Mouse (Mus musculus) G1E (cell line): Measurements from ENCODE around the gene Ankrd55. TPM values are rescaled to one million over a fixed set of nuclear protein-coding genes. Genes with fewer than 3 reads are reported as not detected.

Source experiments
- ATAC-seq: 2 replicates; pipeline ENCODE4 v1.8.0; 2016; ENCODE audit warnings: mild to moderate bottlenecking; ENCODE audit not compliant: insufficient number of reproducible peaks, poor library complexity, low FRiP score, severe bottlenecking; ENCODE audit errors: extremely low read depth
- DNase-seq: peaks from one replicate; pipeline ENCODE4 v3.0.0; 2012; ENCODE audit warnings: low spot score
- H3K27me3 ChIP-seq: 2 replicates; pipeline ENCODE4 v1.6.1; 2012; ENCODE audit warnings: mild to moderate bottlenecking, low read length, inconsistent platforms; ENCODE audit not compliant: insufficient read depth
- H3K36me3 ChIP-seq: replicated peaks from 2 replicates; pipeline ENCODE3; 2012; ENCODE audit warnings: mild to moderate bottlenecking, inconsistent platforms
- H3K4me1 ChIP-seq: 2 replicates; pipeline ENCODE4 v1.6.1; 2012; ENCODE audit warnings: low read depth, low read length, inconsistent platforms, mixed read lengths; ENCODE audit not compliant: insufficient read depth
- H3K4me3 ChIP-seq: 2 replicates; pipeline ENCODE4 v1.5.1; 2012; ENCODE audit warnings: low read depth, mild to moderate bottlenecking, inconsistent platforms, low read length, moderate library complexity, mixed read lengths
- H3K9me3 ChIP-seq: replicated peaks from 2 replicates; pipeline ENCODE4 v1.6.1; 2012; ENCODE audit warnings: inconsistent platforms
- CTCF ChIP-seq: IDR thresholded peaks from 2 replicates; pipeline ENCODE4 v1.5.1; 2012; ENCODE audit warnings: low read depth, low read length, inconsistent platforms, mixed read lengths
- GATA1 ChIP-seq: IDR thresholded peaks from 2 replicates; pipeline ENCODE4 v1.6.1; 2012; ENCODE audit warnings: borderline replicate concordance, low read length, inconsistent platforms, mixed read lengths
- GATA2 ChIP-seq: IDR thresholded peaks from 2 replicates; pipeline ENCODE4 v1.6.1; 2012; ENCODE audit warnings: low read depth, low read length, inconsistent platforms, borderline replicate concordance
- POLR2AphosphoS5 ChIP-seq: IDR thresholded peaks from 2 replicates; pipeline ENCODE4 v1.6.1; 2012; ENCODE audit warnings: low read depth, low read length, inconsistent platforms; ENCODE audit not compliant: insufficient replicate concordance
- TAL1 ChIP-seq: conservative IDR thresholded peaks from 2 replicates; pipeline ENCODE4 v1.6.1; 2012; ENCODE audit warnings: low read depth, low read length, inconsistent platforms, mixed read lengths
- polyA plus RNA-seq: library from polyadenylated mRNA; stranded (reverse); fragments of >175 nt; gene quantifications from 2 replicates; pipeline ENCODE4 v1.2.3, GENCODE M21; 2012
- total RNA-seq, 2 experiments: library from RNA; stranded (forward) in 1 of 2; stranded (reverse) in 1 of 2; fragments of 200-1000 nt in 1 of 2; fragments of >200 nt in 1 of 2; fragmentation: Nextera tagmentation in 1 of 2; gene quantifications; 2 replicates each; pipeline ENCODE4 v1.2.3; 2014 to 2017

Gene Ankrd55
- total and polyA plus RNA-seq, 3 experiments = 0.11 TPM; not detected in 2

DNA sequence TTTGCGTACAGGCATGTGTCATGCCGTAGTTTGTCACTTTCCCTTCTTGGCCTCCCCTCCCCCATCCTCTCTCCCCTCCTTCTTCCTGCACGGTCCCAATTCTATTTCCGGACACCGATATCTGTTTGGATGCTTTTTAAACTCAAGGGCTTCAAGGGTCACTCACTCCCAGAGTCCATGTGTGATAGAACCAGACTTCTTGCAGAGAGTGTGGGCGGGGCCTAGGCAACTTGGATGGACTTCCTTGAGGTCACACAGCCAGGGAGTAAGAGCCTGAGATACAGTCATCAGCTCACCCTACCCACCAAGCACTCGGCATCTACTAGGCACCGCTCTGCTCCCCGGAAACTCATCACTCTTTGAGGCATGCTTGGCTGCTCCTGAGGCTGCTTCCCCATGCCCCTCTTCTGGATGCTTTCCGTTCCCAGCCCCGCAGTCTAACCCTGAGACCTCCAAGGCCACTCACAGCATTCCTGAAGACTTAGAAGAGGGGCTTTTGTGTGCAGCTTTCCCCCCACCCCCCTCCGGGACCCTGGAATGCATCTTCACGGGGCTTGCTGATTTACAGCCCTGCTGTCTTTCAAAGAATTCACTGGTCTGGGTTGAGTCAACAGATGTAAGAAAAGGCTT is 35.1 kb upstream of the Ankrd55 start:
- no peak for TF ChIP-seq POLR2AphosphoS5
- TF ChIP-seq GATA2 = no peak
- H3K4me3 ChIP-seq = no peak overlapping the region
- ATAC-seq = no peak

DNA sequence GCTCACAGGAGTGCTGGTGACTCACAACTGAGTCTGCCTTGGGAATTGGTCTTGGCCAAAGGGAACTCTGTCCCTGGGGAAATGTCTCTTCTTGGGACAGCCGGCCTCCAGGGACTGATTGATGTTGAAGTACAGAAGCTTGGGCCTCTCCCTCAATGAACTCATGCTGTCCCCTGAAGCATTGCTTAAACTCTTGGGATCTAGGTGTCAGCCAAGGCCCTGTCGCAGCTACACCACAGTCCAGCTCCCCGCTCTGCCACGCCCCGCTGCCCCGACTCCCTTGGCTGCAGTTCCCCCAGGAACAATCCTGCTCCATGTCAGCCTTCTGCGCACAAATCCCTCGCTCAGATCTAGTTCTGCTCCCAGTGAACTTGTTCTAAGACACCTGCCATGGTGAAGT is 34.1 kb upstream of the Ankrd55 start:
- no peak for TF ChIP-seq CTCF
- TF ChIP-seq TAL1 = no peak
- DNase-seq = no peak
- peaks cover 2% of the 10 kb centered on the region for H3K27me3 ChIP-seq
- H3K4me1 ChIP-seq = no peaks in the 10 kb centered on the region
- peaks cover 4% of the 10 kb centered on the region for H3K9me3 ChIP-seq
- H3K36me3 ChIP-seq = no peaks in the 10 kb centered on the region
- no peak for ATAC-seq
- H3K4me3 ChIP-seq = no peak overlapping the region

More for the DNA sequence above, 35.1 kb upstream of the Ankrd55 start:
- no peaks in the 10 kb centered on the region for H3K4me1 ChIP-seq
- peaks cover 5% of the 10 kb centered on the region for H3K9me3 ChIP-seq
- peaks cover 2% of the 10 kb centered on the region for H3K27me3 ChIP-seq
- no peak for DNase-seq
- H3K36me3 ChIP-seq = no peaks in the 10 kb centered on the region

DNA sequence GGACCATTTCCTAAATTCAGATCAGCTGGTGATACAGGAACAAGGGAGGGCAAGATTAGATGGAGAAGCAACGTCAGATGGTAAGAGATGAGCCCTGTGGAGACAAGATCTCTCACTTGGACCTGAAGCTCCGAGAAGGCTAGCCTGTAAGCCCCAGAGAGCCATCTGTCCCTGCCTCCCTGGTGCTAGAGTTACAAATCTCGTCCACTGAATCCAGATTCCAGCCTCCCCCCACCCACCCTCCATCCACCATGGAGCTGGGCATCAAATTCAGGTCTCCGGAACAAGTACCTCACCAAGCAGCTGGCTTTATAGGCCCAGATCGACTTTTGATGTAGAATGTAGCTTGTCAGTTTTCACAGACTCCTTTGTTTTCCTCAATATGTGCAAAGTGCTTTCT is 32.4 kb upstream of the Ankrd55 start:
- no peak for TF ChIP-seq GATA1
- TF ChIP-seq TAL1 = no peak
- no peak for TF ChIP-seq POLR2AphosphoS5
- no peak for TF ChIP-seq GATA2
- TF ChIP-seq CTCF = no peak
- ATAC-seq (no peak), DNase-seq (no peak)
- Histone ChIP-seq H3K36me3 (no peaks in the 10 kb centered on the region), H3K4me3 (no peak overlapping the region), H3K4me1 (no peaks in the 10 kb centered on the region), H3K27me3 (peaks cover 2% of the 10 kb centered on the region), H3K9me3 (no peaks in the 10 kb centered on the region)

DNA sequence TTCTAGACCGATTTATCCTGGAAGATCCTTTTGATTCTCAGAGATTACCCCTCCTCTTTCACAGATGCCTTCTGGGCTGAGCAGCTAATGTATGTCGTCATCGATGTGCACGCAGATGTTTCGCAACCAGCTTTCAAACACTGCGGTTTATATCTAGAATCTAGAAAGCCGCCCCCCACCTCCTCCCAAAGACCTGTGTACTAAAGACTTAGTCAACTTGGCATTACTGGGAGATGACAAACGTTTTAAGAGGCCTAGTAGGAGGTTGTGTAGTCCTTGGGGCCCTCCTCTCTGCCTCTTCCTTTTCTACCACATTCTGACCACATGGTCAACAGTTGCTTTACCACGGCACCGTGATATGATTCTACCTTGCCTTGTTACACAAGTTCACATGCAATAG is 29.8 kb upstream of the Ankrd55 start:
- Histone ChIP-seq H3K36me3 (no peaks in the 10 kb centered on the region), H3K9me3 (no peaks in the 10 kb centered on the region), H3K4me1 (no peaks in the 10 kb centered on the region), H3K27me3 (peaks cover 2% of the 10 kb centered on the region), H3K4me3 (no peak overlapping the region)
- DNase-seq (no peak), ATAC-seq (no peak)
- TF ChIP-seq GATA1 = no peak
- TF ChIP-seq TAL1 = no peak
- no peak for TF ChIP-seq POLR2AphosphoS5
- no peak for TF ChIP-seq GATA2
- TF ChIP-seq CTCF = no peak

DNA sequence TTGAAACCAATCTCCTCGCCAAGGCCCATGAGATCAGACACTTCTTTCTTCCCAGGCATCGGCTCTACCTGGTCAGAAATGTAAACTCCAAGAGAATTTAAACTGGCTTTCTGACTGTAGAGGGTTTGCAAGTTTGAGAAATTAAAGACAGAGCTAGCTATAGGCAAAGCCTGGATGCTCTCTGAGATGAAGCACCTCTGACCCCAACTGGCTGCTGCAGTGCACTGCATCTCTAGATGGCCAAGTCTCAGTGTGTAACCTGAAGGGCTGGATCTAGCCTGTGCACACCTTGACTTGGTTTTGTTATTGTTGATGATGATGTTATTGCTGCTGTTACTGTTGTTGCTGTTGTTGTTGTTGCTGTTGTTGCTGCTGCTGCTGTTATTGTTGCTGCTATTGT is 28.9 kb upstream of the Ankrd55 start:
- H3K9me3 ChIP-seq = no peaks in the 10 kb centered on the region
- no peaks in the 10 kb centered on the region for H3K4me1 ChIP-seq
- no peak overlapping the region for H3K4me3 ChIP-seq
- peak; percentile 18 for DNase-seq
- TF ChIP-seq CTCF (peak; percentile 29; the same call in 1 of the 2 replicates), TAL1 (no peak), POLR2AphosphoS5 (no peak), GATA1 (no peak), GATA2 (no peak)
- peak; percentile 34 for ATAC-seq
- H3K27me3 ChIP-seq = no peaks in the 10 kb centered on the region; the same call in 1 of the 2 replicates
- H3K36me3 ChIP-seq = no peaks in the 10 kb centered on the region

DNA sequence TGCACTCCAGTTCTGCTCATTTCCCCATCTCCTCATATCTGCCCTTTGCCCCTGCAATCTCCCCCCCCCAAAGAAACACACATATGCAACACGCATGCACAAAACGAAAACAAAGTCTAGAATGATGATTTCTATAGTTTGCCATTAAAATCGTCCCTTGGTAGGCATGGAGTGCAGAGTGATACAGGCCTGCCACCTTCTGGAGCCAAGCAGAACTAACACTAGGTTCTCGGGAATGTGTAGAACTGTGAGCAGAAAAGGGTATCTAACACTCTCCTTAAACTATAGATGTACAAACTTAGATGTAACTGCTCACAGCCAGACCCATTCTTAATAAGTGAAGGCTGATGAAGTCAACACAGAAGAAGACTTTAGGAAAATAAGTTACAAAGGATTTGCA is 23.6 kb upstream of the Ankrd55 start:
- Histone ChIP-seq H3K4me1 (no peaks in the 10 kb centered on the region), H3K4me3 (no peak overlapping the region), H3K27me3 (no peaks in the 10 kb centered on the region; the same call in 1 of the 2 replicates), H3K36me3 (no peaks in the 10 kb centered on the region), H3K9me3 (no peaks in the 10 kb centered on the region)
- no peak for TF ChIP-seq GATA2
- TF ChIP-seq POLR2AphosphoS5 = no peak
- no peak for TF ChIP-seq CTCF
- TF ChIP-seq GATA1 = no peak
- no peak for TF ChIP-seq TAL1
- DNase-seq (no peak), ATAC-seq (no peak)

DNA sequence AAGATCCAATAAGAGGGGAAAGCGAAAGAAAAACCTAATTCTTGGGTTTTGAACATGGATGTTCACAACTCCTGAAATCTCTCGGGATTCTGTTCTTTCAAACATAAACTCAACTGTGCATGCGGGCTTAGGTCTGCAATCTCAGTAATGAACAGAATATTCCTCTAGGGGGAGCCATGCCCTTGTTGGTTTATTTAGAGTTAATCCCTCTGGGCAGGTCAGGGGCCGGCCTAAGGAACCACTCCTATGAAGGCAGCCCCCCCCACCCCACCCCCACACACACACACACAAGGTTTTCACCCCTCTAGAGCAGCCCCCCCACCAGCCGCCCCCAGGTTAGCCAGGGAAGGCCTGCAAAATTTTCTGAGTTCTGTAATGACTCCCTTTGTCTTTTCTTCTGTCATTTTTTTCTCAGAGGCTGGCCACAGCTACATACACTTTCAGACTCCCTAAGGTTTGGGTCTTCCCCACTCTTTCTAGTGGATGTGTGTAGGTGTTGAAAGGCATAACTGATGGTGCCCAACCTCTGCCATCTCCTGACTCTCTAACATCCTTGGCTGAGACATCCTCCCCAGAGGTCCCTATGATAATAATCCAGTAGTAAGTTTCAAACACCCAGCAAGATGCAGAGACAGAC is 16.2 kb upstream of the Ankrd55 start:
- DNase-seq (no peak), ATAC-seq (no peak)
- Histone ChIP-seq H3K4me3 (no peak overlapping the region), H3K4me1 (no peaks in the 10 kb centered on the region), H3K27me3 (peaks cover 11% of the 10 kb centered on the region), H3K36me3 (no peaks in the 10 kb centered on the region), H3K9me3 (no peaks in the 10 kb centered on the region)
- TF ChIP-seq POLR2AphosphoS5 (no peak), GATA1 (no peak), GATA2 (no peak), CTCF (no peak), TAL1 (no peak)
